In genomic region chr8:125669700-125670195, GRCm38 (mm10) we compare ENCODE assay signal across 7 mouse cellular contexts. TPM values are rescaled to one million over a fixed set of nuclear protein-coding genes. Genes with fewer than 3 reads are reported as not detected.
DNase-seq lines count a peak whose midpoint lies in the region; ATAC-seq and TF ChIP-seq lines count a peak whose summit lies in the region.

Map10 (plus strand) TSS chr8:125669818.

- H3K27ac ChIP-seq in forebrain, embryonic 10.5 days, result peak within 1 kb of the TSS; percentile 92
- H3K27ac ChIP-seq in heart, embryonic 14.5 days (replicated peaks in 1 of 2; ENCODE audit: control insufficient read depth in 1 of 2, insufficient read depth in 1 of 2, low read depth in 2 of 2, low read length in 2 of 2), result peak within 1 kb of the TSS in 1 of 2 experiments; percentile 64; a peak in 2 of 4 replicates
- peak within 1 kb of the TSS; percentile 1; the same call in 1 of the 2 replicates for H3K27ac ChIP-seq in kidney, postnatal 0 days

- H3K36me3 ChIP-seq in forebrain, embryonic 10.5 days (replicated peaks), result peaks cover 22% of the 10 kb centered on the region
- H3K36me3 ChIP-seq in heart, embryonic 14.5 days (ENCODE audit: control insufficient read depth, insufficient read depth, low read length), result 0 out of 2 replicates have a peak, but pooled peaks cover 6% of the 10 kb centered on the region
- H3K36me3 ChIP-seq in kidney, postnatal 0 days (ENCODE audit: insufficient read depth, low read length), result no peaks in the 10 kb centered on the region

- H3K4me1 ChIP-seq in forebrain, embryonic 10.5 days, result peaks cover 28% of the 10 kb centered on the region
- peaks cover 14 to 31% of the 10 kb centered on the region in 2 experiments for H3K4me1 ChIP-seq in heart, embryonic 14.5 days (ENCODE audit: control insufficient read depth in 2 of 2, insufficient read depth in 2 of 2, low read length in 2 of 2)
- H3K4me1 ChIP-seq in kidney, postnatal 0 days (replicated peaks; ENCODE audit: insufficient read depth, low read length), result peaks cover 10% of the 10 kb centered on the region; the same call in 1 of the 2 replicates

- peak within 1 kb of the TSS; percentile 88 for H3K4me2 ChIP-seq in heart, embryonic 14.5 days (ENCODE audit: low read length)
- H3K4me2 ChIP-seq in kidney, postnatal 0 days (ENCODE audit: low read length), result peak within 1 kb of the TSS; percentile 69

- H3K4me3 ChIP-seq in forebrain, embryonic 10.5 days, result peak within 1 kb of the TSS; percentile 73
- H3K4me3 ChIP-seq in heart, embryonic 14.5 days (ENCODE audit: control insufficient read depth in 1 of 2, insufficient read depth in 1 of 2, low read depth in 1 of 2, low read length in 2 of 2), result peak within 1 kb of the TSS; percentile 61 to 64
- H3K4me3 ChIP-seq in kidney, postnatal 0 days (replicated peaks; ENCODE audit: low read depth, low read length), result peak within 1 kb of the TSS; percentile 33

- DNase-seq in brain, embryonic 18.5 days (ENCODE audit: low read depth, low spot score), result peak; percentile 82
- peak; percentile 80 for DNase-seq in forebrain, embryonic 10.5 days (ENCODE audit: extremely low spot score, low spot score)
- DNase-seq in kidney, postnatal 0 days (ENCODE audit: low spot score), result peak; percentile 78
- peak; percentile 73 for DNase-seq in liver
- peak; percentile 48 to 71 for DNase-seq in monocyte, adult 2 months (ENCODE audit: low read depth in 1 of 2, low spot score in 2 of 2)
- DNase-seq in spleen, postnatal 14 days (ENCODE audit: low spot score in 2 of 2), result peak; percentile 60 to 74

- WGBS in forebrain, embryonic 10.5 days, result 2% methylated on average over 62 of the region's 62 CpGs
- 2% methylated on average over 41 of the region's 62 CpGs for WGBS in heart, embryonic 14.5 days
- under 1% methylated on average over 62 of the region's 62 CpGs for WGBS in kidney, postnatal 0 days

- TF ChIP-seq CTCF in kidney, postnatal 0 days (IDR thresholded peaks at IDR 0.05; ENCODE audit: low read depth), result no peak

- H3K9ac ChIP-seq in heart, embryonic 14.5 days (ENCODE audit: low read length), result peak within 1 kb of the TSS; percentile 80
- peak within 1 kb of the TSS; percentile 67 for H3K9ac ChIP-seq in kidney, postnatal 0 days (ENCODE audit: low read depth, low read length)

- peaks cover 35% of the 10 kb centered on the region for H3K9me3 ChIP-seq in forebrain, embryonic 10.5 days
- H3K9me3 ChIP-seq in heart, embryonic 14.5 days (ENCODE audit: control insufficient read depth, low read length), result peaks cover 22% of the 10 kb centered on the region
- peaks cover 9% of the 10 kb centered on the region for H3K9me3 ChIP-seq in kidney, postnatal 0 days (replicated peaks; ENCODE audit: low read length)

- peak; percentile 57 for ATAC-seq in heart, embryonic 14.5 days (ENCODE audit: insufficient number of reproducible peaks, insufficient read depth, low FRiP score, low read depth)
- peak; percentile 79 for ATAC-seq in kidney, postnatal 0 days (replicated peaks; ENCODE audit: low FRiP score, low read depth)

- H3K27me3 ChIP-seq in forebrain, embryonic 10.5 days (ENCODE audit: poor library complexity, severe bottlenecking), result peaks cover 28% of the 10 kb centered on the region
- H3K27me3 ChIP-seq in heart, embryonic 14.5 days (ENCODE audit: control insufficient read depth, insufficient read depth, low read length), result no peaks in the 10 kb centered on the region
- no peaks in the 10 kb centered on the region for H3K27me3 ChIP-seq in kidney, postnatal 0 days (ENCODE audit: insufficient read depth, low read length)

RNA-seq across cellular contexts. Expression of gene Map10, which starts in this region (rescaled TPM):
- 6.7 and 7.6 TPM in 2 replicates for polyA plus RNA-seq in forebrain, embryonic 10.5 days (2016; fragmentation: Nextera tagmentation; extraction: Ambion mirVana)
- polyA plus RNA-seq in heart, embryonic 14.5 days (2014; fragmentation: Nextera tagmentation; extraction: Ambion mirVana), result 7.8 and 8.0 TPM in 2 replicates
- polyA plus RNA-seq in kidney, postnatal 0 days (2015; fragmentation: Nextera tagmentation; extraction: Ambion mirVana), result 4.7 and 5.3 TPM in 2 replicates
